Mouse (Mus musculus) embryonic facial prominence, embryonic 14.5 days (tissue): ENCODE results near the gene Zfp106. TPM values are rescaled to one million over a fixed set of nuclear protein-coding genes. Genes with fewer than 3 reads are reported as not detected.

ENCODE experiments used
- ATAC-seq: fragments of 200-750 bp; cut with Nextera tagmentation; 2 replicates; pipeline ENCODE4 v1.8.0; 2017; ENCODE audit warnings: low read depth, moderate number of reproducible peaks, moderate TSS enrichment
- DNase-seq: peaks from one replicate; pipeline ENCODE4 v3.0.0-alpha.2; 2015; ENCODE audit warnings: low spot score
- H3K27ac ChIP-seq: fragments of 300-500 bp; sonication (generic); replicated peaks from 2 replicates; pipeline ENCODE4 v1.5.1; 2014; ENCODE audit warnings: low read depth, mild to moderate bottlenecking, low read length, moderate library complexity
- H3K27me3 ChIP-seq: fragments of 300-500 bp; sonication (generic); replicated peaks from 2 replicates; pipeline ENCODE4 v1.6.1; 2014; ENCODE audit warnings: low read length; ENCODE audit not compliant: control insufficient read depth, insufficient read depth
- H3K36me3 ChIP-seq: fragments of 300-500 bp; sonication (generic); 2 replicates; pipeline ENCODE4 v1.6.1; 2014; ENCODE audit warnings: low read length, mixed read lengths; ENCODE audit not compliant: control insufficient read depth, insufficient read depth
- H3K4me1 ChIP-seq: fragments of 300-500 bp; sonication (generic); 2 replicates; pipeline ENCODE4 v1.6.1; 2014; ENCODE audit warnings: antibody characterized with exemption, low read length; ENCODE audit not compliant: control insufficient read depth, insufficient read depth
- H3K4me2 ChIP-seq: fragments of 300-500 bp; sonication (generic); 2 replicates; pipeline ENCODE4 v1.6.1; 2014; ENCODE audit warnings: low read depth, mild to moderate bottlenecking, low read length, moderate library complexity, mixed read lengths
- H3K4me3 ChIP-seq: fragments of 300-500 bp; sonication (generic); 2 replicates; pipeline ENCODE4 v1.5.1; 2014; ENCODE audit warnings: low read depth, mild to moderate bottlenecking, low read length
- H3K9ac ChIP-seq: fragments of 300-500 bp; sonication (generic); 2 replicates; pipeline ENCODE4 v1.6.1; 2014; ENCODE audit warnings: low read depth, mild to moderate bottlenecking, low read length, moderate library complexity, mixed read lengths
- H3K9me3 ChIP-seq: fragments of 300-500 bp; sonication (generic); 2 replicates; pipeline ENCODE4 v1.6.1; 2016; ENCODE audit warnings: low read length; ENCODE audit not compliant: control insufficient read depth
- WGBS: fragments of 180-500 bp; shearing (Covaris S2); extraction: QIAGEN DNeasy Blood & Tissue Kit; methylation state at CpG from one replicate; pipeline ENCODE4 v1.1.7; 2014; 5-methylcytosine and 5-hydroxymethylcytosine counted together
- polyA plus RNA-seq: library from polyadenylated mRNA; unstranded; fragments of >200 nt; fragmentation: Nextera tagmentation; extraction: Ambion mirVana; gene quantifications from 2 replicates; pipeline ENCODE4 v1.2.1, GENCODE M21; 2014

Zfp106 gene
- polyA plus RNA-seq, 1 experiment from 2014 or later: 65.4 TPM

- no peak overlapping the region for H3K4me3 ChIP-seq
- H3K36me3 ChIP-seq: peaks cover 93% of the 10 kb centered on the region
- H3K9ac ChIP-seq: no peak overlapping the region
- H3K4me2 ChIP-seq: no peak overlapping the region
- H3K27me3 ChIP-seq: no peaks in the 10 kb centered on the region
- ATAC-seq (no peak), DNase-seq (no peak)
- H3K9me3 ChIP-seq: no peaks in the 10 kb centered on the region
- H3K4me1 ChIP-seq: no peaks in the 10 kb centered on the region
- no peak overlapping the region for H3K27ac ChIP-seq
Measured at GRCm38 (mm10) chr2:120529531-120529930, 34.1 kb downstream of the Zfp106 start.

GRCm38 (mm10) chr2:120526771-120527170 lies 36.9 kb downstream of the Zfp106 start:
- Histone ChIP-seq H3K4me2 (no peak overlapping the region), H3K9ac (no peak overlapping the region; the same call in 1 of the 2 replicates), H3K27me3 (no peaks in the 10 kb centered on the region), H3K4me3 (no peak overlapping the region), H3K27ac (no peak overlapping the region), H3K4me1 (no peaks in the 10 kb centered on the region), H3K36me3 (peaks cover 92% of the 10 kb centered on the region), H3K9me3 (no peaks in the 10 kb centered on the region)
- WGBS: 89% methylated on average over 5 of the region's 5 CpGs
- no peak for DNase-seq
- ATAC-seq: no peak

GRCm38 (mm10) chr2:120518547-120519210 lies 45.0 kb downstream of the Zfp106 start:
- ATAC-seq (no peak), DNase-seq (no peak)
- Histone ChIP-seq H3K27me3 (no peaks in the 10 kb centered on the region), H3K4me3 (no peak overlapping the region), H3K36me3 (peaks cover 98% of the 10 kb centered on the region), H3K4me1 (no peaks in the 10 kb centered on the region), H3K9me3 (no peaks in the 10 kb centered on the region), H3K27ac (no peak overlapping the region), H3K4me2 (no peak overlapping the region), H3K9ac (no peak overlapping the region)
- WGBS: 95% methylated on average over 5 of the region's 5 CpGs

GRCm38 (mm10) chr2:120514181-120514580 lies 49.5 kb downstream of the Zfp106 start:
- WGBS: 91% methylated on average over 4 of the region's 4 CpGs
- no peak for DNase-seq

GRCm38 (mm10) chr2:120503992-120504391 lies 59.7 kb downstream of the Zfp106 start:
- H3K27me3 ChIP-seq: no peaks in the 10 kb centered on the region
- H3K4me3 ChIP-seq: no peak overlapping the region
- H3K4me2 ChIP-seq: no peak overlapping the region
- H3K4me1 ChIP-seq: no peaks in the 10 kb centered on the region
- no peak for DNase-seq
- H3K9me3 ChIP-seq: no peaks in the 10 kb centered on the region
- no peak overlapping the region for H3K9ac ChIP-seq
- no peak overlapping the region for H3K27ac ChIP-seq
- WGBS: 81% methylated on average over 5 of the region's 5 CpGs
- ATAC-seq: no peak
- H3K36me3 ChIP-seq: peaks cover 28% of the 10 kb centered on the region

More at GRCm38 (mm10) chr2:120514181-120514580, 49.5 kb downstream of the Zfp106 start:
- Histone ChIP-seq H3K4me2 (no peak overlapping the region), H3K9ac (no peak overlapping the region), H3K4me1 (no peaks in the 10 kb centered on the region), H3K4me3 (no peak overlapping the region), H3K27me3 (no peaks in the 10 kb centered on the region), H3K27ac (no peak overlapping the region), H3K9me3 (no peaks in the 10 kb centered on the region), H3K36me3 (peaks cover 95% of the 10 kb centered on the region)
- no peak for ATAC-seq

- no peaks in the 10 kb centered on the region for H3K4me1 ChIP-seq
- H3K9me3 ChIP-seq: no peaks in the 10 kb centered on the region
- no peak overlapping the region for H3K27ac ChIP-seq
- no peaks in the 10 kb centered on the region for H3K27me3 ChIP-seq
- no peak overlapping the region for H3K9ac ChIP-seq
- no peak overlapping the region for H3K4me2 ChIP-seq
- ATAC-seq (no peak), DNase-seq (no peak)
- no peak overlapping the region for H3K4me3 ChIP-seq
- H3K36me3 ChIP-seq: peaks cover 21% of the 10 kb centered on the region
- 88% methylated on average over 6 of the region's 6 CpGs for WGBS
Measured at GRCm38 (mm10) chr2:120503094-120503493, 60.5 kb downstream of the Zfp106 start.

GRCm38 (mm10) chr2:120502605-120502990 lies 61.0 kb downstream of the Zfp106 start:
- 72% methylated on average over 3 of the region's 3 CpGs for WGBS
- no peak for DNase-seq
- H3K9me3 ChIP-seq: no peaks in the 10 kb centered on the region
- no peak overlapping the region for H3K9ac ChIP-seq
- ATAC-seq: no peak
- peaks cover 18% of the 10 kb centered on the region for H3K36me3 ChIP-seq
- no peak overlapping the region for H3K4me2 ChIP-seq
- no peak overlapping the region for H3K27ac ChIP-seq
- H3K27me3 ChIP-seq: no peaks in the 10 kb centered on the region
- no peak overlapping the region for H3K4me3 ChIP-seq
- no peaks in the 10 kb centered on the region for H3K4me1 ChIP-seq

GRCm38 (mm10) chr2:120501931-120502604 lies 61.6 kb downstream of the Zfp106 start:
- Histone ChIP-seq H3K36me3 (peaks cover 18% of the 10 kb centered on the region), H3K27me3 (no peaks in the 10 kb centered on the region), H3K27ac (no peak overlapping the region), H3K4me1 (no peaks in the 10 kb centered on the region), H3K9ac (no peak overlapping the region), H3K4me2 (no peak overlapping the region), H3K9me3 (no peaks in the 10 kb centered on the region), H3K4me3 (no peak overlapping the region)
- DNase-seq (no peak), ATAC-seq (no peak)
- 69% methylated on average over 13 of the region's 13 CpGs for WGBS
